Mouse (Mus musculus): Measurements from ENCODE around the gene Myo1d.

GRCm38 (mm10) chr11:80623038-80623380, 156.8 kb downstream of the Myo1d start:
- TF ChIP-seq NRF1 (IDR thresholded peaks at IDR 0.05; ENCODE audit: insufficient read depth, low read depth, low read length, poor library complexity, severe bottlenecking) = no peak
- no peak for TF ChIP-seq USF1 (IDR thresholded peaks at IDR 0.05; ENCODE audit: low read depth, low read length)
- TF ChIP-seq MAX (IDR thresholded peaks at IDR 0.05; ENCODE audit: low read length) = no peak
- TF ChIP-seq USF2 (IDR thresholded peaks at IDR 0.05; ENCODE audit: borderline replicate concordance in 1 of 2, insufficient read depth in 1 of 2, low read depth in 1 of 2, low read length in 2 of 2) = no peak
- TF ChIP-seq BHLHE40 (IDR thresholded peaks at IDR 0.05; ENCODE audit: borderline replicate concordance, low read depth, low read length) = no peak
- TF ChIP-seq CTCF (IDR thresholded peaks at IDR 0.05 in 2 of 3, conservative IDR thresholded peaks at IDR 0.05 in 1 of 3; ENCODE audit: control insufficient read depth in 1 of 3, insufficient read depth in 1 of 3, low read depth in 2 of 3, low read length in 3 of 3, poor library complexity in 1 of 3, severe bottlenecking in 1 of 3) = no peak
- TF ChIP-seq POLR2A (IDR thresholded peaks at IDR 0.05; ENCODE audit: control insufficient read depth in 1 of 2, insufficient read depth in 1 of 2, low read depth in 1 of 2, low read length in 2 of 2, poor library complexity in 1 of 2) = no peak
- no peak for TF ChIP-seq POLR2AphosphoS5 (IDR thresholded peaks at IDR 0.05; ENCODE audit: borderline replicate concordance, low read depth, low read length)

Measured in MEL (cell line).